Mouse (Mus musculus) erythroblast, embryonic 14.5 days (primary cell): ENCODE data around the gene Rpl19.

ENCODE experiments used
- GATA1 ChIP-seq: IDR thresholded peaks from 2 replicates; pipeline ENCODE4 v1.6.1; 2012; ENCODE audit warnings: low read length, inconsistent platforms, mixed read lengths
- TAL1 ChIP-seq: IDR thresholded peaks from 3 replicates; pipeline ENCODE4 v1.6.1; 2012; ENCODE audit warnings: low read length, inconsistent platforms, mixed read lengths

- TF ChIP-seq TAL1 (no peak), GATA1 (no peak)
Measured at GRCm38 (mm10) chr11:98050520-98050815, 24.0 kb downstream of the Rpl19 start.
